Mouse (Mus musculus): ENCODE data around the gene Hacd2. TPM values are rescaled to one million over a fixed set of nuclear protein-coding genes. Genes with fewer than 3 reads are reported as not detected.

Hacd2 gene
- polyA plus RNA-seq, 1 experiment: 32.6 TPM

DNA sequence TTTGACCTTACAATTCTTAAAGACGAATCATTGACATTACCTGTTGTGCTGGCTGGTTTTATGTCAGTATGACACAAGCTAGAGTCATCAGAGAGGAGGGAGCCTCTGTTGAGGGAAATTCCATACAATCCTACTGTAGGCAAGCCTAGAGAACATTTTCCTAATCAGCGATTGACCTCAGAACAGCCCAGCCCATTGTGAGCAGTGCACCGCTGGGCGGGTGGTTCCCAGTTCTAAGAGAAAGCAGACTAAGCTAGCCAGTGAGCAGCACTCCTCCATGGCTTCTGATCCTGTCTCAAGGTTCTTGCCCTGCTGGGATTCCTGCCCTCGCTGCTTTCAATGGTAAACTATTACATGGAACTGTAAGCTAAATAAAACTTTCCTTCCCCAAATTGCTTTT, 17.9 kb upstream of the Hacd2 start:
- no peak overlapping the region for H3K4me3 ChIP-seq (ENCODE audit: insufficient read depth, low read length)
- no peaks in the 10 kb centered on the region for H3K4me1 ChIP-seq (ENCODE audit: control insufficient read depth, insufficient read depth, low read length)
- TF ChIP-seq POLR2A (IDR thresholded peaks at IDR 0.05; ENCODE audit: borderline replicate concordance, low read depth, low read length): no peak
- no peak for TF ChIP-seq CTCF (IDR thresholded peaks at IDR 0.05; ENCODE audit: low read depth, low read length)

DNA sequence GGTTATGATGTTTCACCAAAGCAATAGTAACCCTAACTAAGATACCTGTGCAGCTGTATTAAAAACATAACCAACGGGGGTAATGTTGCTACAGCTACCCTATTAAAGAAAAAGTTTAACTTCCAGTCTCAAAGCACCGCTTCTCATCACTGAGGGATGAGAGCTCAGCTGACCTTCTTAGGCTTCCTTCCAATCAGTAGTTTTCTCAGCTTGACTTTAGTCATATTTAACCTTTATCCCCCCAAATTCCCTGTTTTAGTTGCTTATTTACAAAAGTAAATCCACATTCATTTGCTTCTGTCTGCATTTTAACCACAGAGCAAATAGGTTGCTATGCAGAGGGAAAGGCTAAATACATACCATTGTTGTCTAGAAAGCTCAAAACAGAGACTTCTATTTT, 17.5 kb upstream of the Hacd2 start:
- Histone ChIP-seq H3K4me1 (ENCODE audit: control insufficient read depth, insufficient read depth, low read length) (no peaks in the 10 kb centered on the region), H3K4me3 (ENCODE audit: insufficient read depth, low read length) (no peak overlapping the region), H3K27ac (ENCODE audit: insufficient read depth, low read depth, low read length) (no peak overlapping the region)
- no peak for TF ChIP-seq CTCF (IDR thresholded peaks at IDR 0.05; ENCODE audit: low read depth, low read length)
- no peak for TF ChIP-seq POLR2A (IDR thresholded peaks at IDR 0.05; ENCODE audit: borderline replicate concordance, low read depth, low read length)

More for the DNA sequence above, 17.9 kb upstream of the Hacd2 start:
- H3K27ac ChIP-seq (ENCODE audit: insufficient read depth, low read depth, low read length): no peak overlapping the region

DNA sequence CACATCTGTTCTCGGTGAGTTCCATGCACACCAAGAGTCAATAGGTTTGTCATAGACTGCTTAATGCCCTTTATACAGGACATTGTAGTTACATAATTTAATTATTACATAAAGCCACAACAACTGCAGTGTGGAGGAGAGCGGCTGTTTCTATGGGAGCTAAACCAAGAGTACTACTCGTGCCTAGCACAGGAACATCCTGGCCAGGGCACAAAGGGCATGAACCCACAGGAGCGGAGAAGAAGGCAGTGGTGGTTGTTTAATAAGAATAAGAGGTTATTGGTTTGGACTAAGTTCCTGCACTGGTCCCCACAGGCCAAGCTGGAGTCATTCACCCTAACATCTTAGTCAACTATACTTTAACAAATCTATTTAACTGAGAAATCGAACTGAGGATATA, 16.0 kb upstream of the Hacd2 start:
- H3K4me1 ChIP-seq (ENCODE audit: control insufficient read depth, insufficient read depth, low read length): no peaks in the 10 kb centered on the region
- H3K4me3 ChIP-seq (ENCODE audit: insufficient read depth, low read length): no peak overlapping the region
- H3K27ac ChIP-seq (ENCODE audit: insufficient read depth, low read depth, low read length): no peak overlapping the region
- TF ChIP-seq CTCF (IDR thresholded peaks at IDR 0.05; ENCODE audit: low read depth, low read length) (no peak), POLR2A (IDR thresholded peaks at IDR 0.05; ENCODE audit: borderline replicate concordance, low read depth, low read length) (no peak)

DNA sequence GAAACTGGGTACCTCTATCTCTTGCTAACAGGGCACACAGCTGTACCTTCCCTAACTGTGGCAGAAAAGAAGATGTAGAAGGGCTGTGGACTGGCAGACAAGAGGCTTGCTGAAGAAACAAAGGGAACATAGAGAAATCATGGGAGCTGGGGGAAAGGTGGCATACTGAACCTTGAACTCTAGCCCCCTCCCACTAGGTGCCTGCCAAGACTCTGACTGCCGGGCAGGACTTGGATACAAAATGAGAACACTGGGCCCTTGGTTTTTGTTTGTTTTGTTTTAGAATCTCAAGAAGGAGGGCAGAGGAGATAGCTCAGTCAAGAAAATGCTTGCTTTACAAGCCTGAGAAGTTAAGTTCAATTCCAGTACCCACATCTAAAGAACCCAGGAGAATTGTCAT, 14.9 kb upstream of the Hacd2 start:
- TF ChIP-seq CTCF (IDR thresholded peaks at IDR 0.05; ENCODE audit: low read depth, low read length): no peak
- no peak for TF ChIP-seq POLR2A (IDR thresholded peaks at IDR 0.05; ENCODE audit: borderline replicate concordance, low read depth, low read length)
- no peak overlapping the region for H3K4me3 ChIP-seq (ENCODE audit: insufficient read depth, low read length)
- H3K27ac ChIP-seq (ENCODE audit: insufficient read depth, low read depth, low read length): no peak overlapping the region
- H3K4me1 ChIP-seq (ENCODE audit: control insufficient read depth, insufficient read depth, low read length): no peaks in the 10 kb centered on the region

DNA sequence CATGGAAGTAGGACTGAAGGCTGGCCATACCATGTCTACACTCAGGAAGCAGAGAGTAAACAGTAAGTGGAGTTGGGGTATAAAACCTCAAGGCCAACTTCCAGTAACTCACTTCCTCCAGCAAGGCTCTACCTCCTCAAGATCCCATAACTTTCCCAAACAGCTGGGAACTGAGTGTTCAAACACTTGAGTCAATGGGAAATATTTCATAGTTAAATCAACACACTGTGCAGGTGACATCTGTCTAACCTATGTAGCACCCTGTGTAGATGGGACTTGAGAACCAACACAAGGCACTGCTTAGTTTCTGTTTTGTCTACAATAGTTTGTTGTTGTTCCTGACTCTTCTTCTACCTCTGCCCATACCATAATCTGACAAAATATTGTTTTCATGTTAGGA, 13.8 kb upstream of the Hacd2 start:
- no peaks in the 10 kb centered on the region for H3K4me1 ChIP-seq (ENCODE audit: control insufficient read depth, insufficient read depth, low read length)
- TF ChIP-seq POLR2A (IDR thresholded peaks at IDR 0.05; ENCODE audit: borderline replicate concordance, low read depth, low read length) (no peak), CTCF (IDR thresholded peaks at IDR 0.05; ENCODE audit: low read depth, low read length) (no peak)

DNA sequence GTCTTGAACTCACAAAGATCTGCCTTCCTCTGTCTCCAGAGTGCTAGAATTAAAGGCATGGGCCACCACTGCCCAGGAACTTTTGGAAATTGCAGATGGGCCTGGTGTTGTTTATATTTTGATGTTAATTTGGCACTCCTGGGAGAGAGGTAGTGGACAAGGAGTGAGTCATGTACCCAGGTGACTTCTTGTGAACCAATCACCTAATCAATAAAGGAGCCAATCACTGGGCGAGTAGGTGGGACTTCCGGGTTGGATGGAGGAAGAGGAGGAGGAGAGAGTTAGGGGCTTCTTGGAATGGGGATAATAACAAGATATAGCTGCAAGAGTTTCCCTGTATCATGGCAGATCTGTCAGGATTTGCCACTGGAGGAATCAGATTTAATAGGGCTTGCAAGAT, 8.7 kb upstream of the Hacd2 start:
- no peak overlapping the region for H3K4me3 ChIP-seq (ENCODE audit: insufficient read depth, low read length)
- no peak for TF ChIP-seq CTCF (IDR thresholded peaks at IDR 0.05; ENCODE audit: low read depth, low read length)
- no peak for TF ChIP-seq POLR2A (IDR thresholded peaks at IDR 0.05; ENCODE audit: borderline replicate concordance, low read depth, low read length)

More for the DNA sequence above, 13.8 kb upstream of the Hacd2 start:
- H3K4me3 ChIP-seq (ENCODE audit: insufficient read depth, low read length): no peak overlapping the region
- H3K27ac ChIP-seq (ENCODE audit: insufficient read depth, low read depth, low read length): no peak overlapping the region

DNA sequence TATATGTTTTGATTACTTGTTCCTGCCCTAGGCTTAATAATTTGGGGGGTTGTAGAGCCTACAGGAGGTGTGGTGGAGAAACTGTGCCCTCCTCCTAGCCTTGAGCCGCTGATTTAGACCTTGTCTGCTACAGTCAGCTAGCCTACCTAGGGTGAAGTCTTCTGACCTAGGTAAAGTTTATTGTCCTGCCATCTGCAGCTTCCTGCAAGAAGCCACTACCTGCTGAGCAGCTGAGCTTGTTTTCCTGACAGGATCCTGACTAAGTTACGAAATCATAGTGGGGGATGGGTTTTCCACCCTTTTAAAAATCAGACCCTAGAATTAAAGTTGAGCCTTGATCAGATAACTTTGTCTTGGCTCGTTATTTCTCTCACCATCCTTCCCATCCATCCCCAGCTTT, 5.7 kb upstream of the Hacd2 start:
- Histone ChIP-seq H3K4me1 (ENCODE audit: control insufficient read depth, insufficient read depth, low read length) (no peaks in the 10 kb centered on the region), H3K4me3 (ENCODE audit: insufficient read depth, low read length) (no peak overlapping the region)
- TF ChIP-seq CTCF (IDR thresholded peaks at IDR 0.05; ENCODE audit: low read depth, low read length) (no peak), POLR2A (IDR thresholded peaks at IDR 0.05; ENCODE audit: borderline replicate concordance, low read depth, low read length) (no peak)

More for the DNA sequence above, 8.7 kb upstream of the Hacd2 start:
- Histone ChIP-seq H3K4me1 (ENCODE audit: control insufficient read depth, insufficient read depth, low read length) (no peaks in the 10 kb centered on the region), H3K27ac (ENCODE audit: insufficient read depth, low read depth, low read length) (no peak overlapping the region)

DNA sequence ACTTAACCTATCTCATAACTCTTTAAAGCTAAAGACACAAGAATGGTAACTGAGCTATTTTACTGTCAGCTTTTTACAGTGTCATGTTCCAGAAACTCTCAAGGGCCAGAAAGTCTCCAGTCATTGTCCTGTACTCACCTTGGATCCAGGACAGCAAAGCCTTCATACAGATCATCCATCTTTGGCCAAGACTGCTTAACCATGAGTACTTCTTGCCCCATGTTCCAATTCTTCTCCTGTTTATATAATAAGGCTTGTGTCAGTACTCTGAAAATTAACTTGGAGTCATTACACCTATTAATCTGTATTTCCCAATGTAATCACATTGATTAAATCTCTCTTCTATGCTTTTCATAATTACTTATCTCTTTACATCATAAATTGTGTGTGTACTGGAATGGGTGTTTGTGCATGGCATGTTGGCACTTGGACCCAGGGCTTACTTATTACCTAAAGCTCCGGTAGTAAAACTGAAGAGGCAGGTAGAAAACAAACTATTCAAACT, 3.7 kb upstream of the Hacd2 start:
- TF ChIP-seq CTCF (IDR thresholded peaks at IDR 0.05; ENCODE audit: low read depth, low read length) (no peak), POLR2A (IDR thresholded peaks at IDR 0.05; ENCODE audit: borderline replicate concordance, low read depth, low read length) (no peak)
- H3K4me3 ChIP-seq (ENCODE audit: insufficient read depth, low read length): no peak overlapping the region
- no peak overlapping the region for H3K27ac ChIP-seq (ENCODE audit: insufficient read depth, low read depth, low read length)
- H3K4me1 ChIP-seq (ENCODE audit: control insufficient read depth, insufficient read depth, low read length): peaks cover 2% of the 10 kb centered on the region

More for the DNA sequence above, 5.7 kb upstream of the Hacd2 start:
- H3K27ac ChIP-seq (ENCODE audit: insufficient read depth, low read depth, low read length): no peak overlapping the region

DNA sequence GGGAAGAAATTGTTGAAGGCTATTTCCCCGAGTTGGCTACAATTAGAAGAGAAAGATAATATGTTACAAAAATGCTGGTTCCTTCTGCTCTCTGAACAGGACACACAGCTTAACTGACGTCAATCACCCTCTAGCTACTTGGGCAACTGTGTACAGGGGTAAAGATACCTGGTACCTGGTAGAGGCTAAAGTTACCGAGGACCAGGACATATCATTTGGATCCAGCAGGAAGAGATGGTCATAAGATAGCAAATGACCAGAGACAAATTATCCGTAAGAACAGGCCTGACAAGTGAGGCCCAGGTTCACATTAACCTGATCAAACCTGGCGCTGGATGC, 356 bp upstream of the Hacd2 start:
- peak overlapping the region; percentile 53 for H3K4me3 ChIP-seq (ENCODE audit: insufficient read depth, low read length)
- H3K27ac ChIP-seq (ENCODE audit: insufficient read depth, low read depth, low read length): no peak overlapping the region
- TF ChIP-seq POLR2A (IDR thresholded peaks at IDR 0.05; ENCODE audit: borderline replicate concordance, low read depth, low read length) (no peak), CTCF (IDR thresholded peaks at IDR 0.05; ENCODE audit: low read depth, low read length) (no peak)
- peaks cover 7% of the 10 kb centered on the region for H3K4me1 ChIP-seq (ENCODE audit: control insufficient read depth, insufficient read depth, low read length)

DNA sequence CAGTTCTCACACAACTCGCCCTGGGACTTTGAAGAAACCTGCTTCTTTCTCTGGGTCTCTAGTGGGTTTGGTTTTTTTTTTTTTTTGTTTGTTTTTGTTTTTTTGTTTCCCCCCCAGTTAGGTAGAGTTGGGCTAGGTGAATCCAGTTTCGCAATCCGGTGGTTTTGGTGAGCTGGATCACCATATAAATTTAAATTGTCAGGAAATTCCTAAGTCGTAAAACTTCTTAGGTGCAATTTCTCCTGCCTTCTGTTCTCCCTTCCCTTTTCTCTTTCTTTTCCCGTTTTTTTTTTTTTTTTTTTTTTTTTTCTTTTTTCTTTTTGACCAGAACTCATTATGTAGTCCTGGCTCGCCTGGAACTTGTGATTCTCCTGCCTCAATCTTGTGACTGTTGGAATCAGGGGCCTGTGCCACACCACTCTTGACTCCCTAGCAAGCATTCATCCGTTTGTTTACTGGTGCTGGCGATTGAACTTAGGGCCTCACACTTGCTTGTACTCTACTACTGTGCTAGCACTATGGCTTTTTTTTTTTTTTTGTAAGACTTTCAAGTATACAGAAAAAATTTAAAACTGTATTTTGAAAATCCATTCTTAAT, 1.0 kb downstream of the Hacd2 start:
- peak overlapping the region; percentile 11 for H3K27ac ChIP-seq (ENCODE audit: insufficient read depth, low read depth, low read length)

More for the DNA sequence above, 1.0 kb downstream of the Hacd2 start:
- TF ChIP-seq CTCF (IDR thresholded peaks at IDR 0.05; ENCODE audit: low read depth, low read length) (no peak), POLR2A (IDR thresholded peaks at IDR 0.05; ENCODE audit: borderline replicate concordance, low read depth, low read length) (no peak)
- Histone ChIP-seq H3K4me1 (ENCODE audit: control insufficient read depth, insufficient read depth, low read length) (peaks cover 7% of the 10 kb centered on the region), H3K4me3 (ENCODE audit: insufficient read depth, low read length) (peak overlapping the region; percentile 82)
